Mouse (Mus musculus) limb, embryonic 11.5 days (tissue): Measurements from ENCODE around the gene Gm26657. TPM values are rescaled to one million over a fixed set of nuclear protein-coding genes. Genes with fewer than 3 reads are reported as not detected.

Experiments used
- ATAC-seq: fragments of 200-750 bp; cut with Nextera tagmentation; 2 replicates; pipeline ENCODE4 v1.8.0; 2017; ENCODE audit warnings: low read depth; ENCODE audit not compliant: insufficient number of reproducible peaks, low FRiP score, low TSS enrichment
- DNase-seq: peaks from one replicate; pipeline ENCODE4 v3.0.0-alpha.2; 2015; ENCODE audit warnings: low spot score
- H3K27ac ChIP-seq: fragments of 300-500 bp; sonication (generic); replicated peaks from 2 replicates; pipeline ENCODE4 v1.5.1; 2014; ENCODE audit warnings: low read depth, mild to moderate bottlenecking, low read length
- H3K27me3 ChIP-seq: fragments of 300-500 bp; sonication (generic); 2 replicates; pipeline ENCODE4 v1.6.1; 2014; ENCODE audit warnings: mild to moderate bottlenecking, low read length, mixed read lengths; ENCODE audit not compliant: control insufficient read depth, insufficient read depth
- H3K36me3 ChIP-seq: fragments of 300-500 bp; sonication (generic); 2 replicates; pipeline ENCODE4 v1.6.1; 2014; ENCODE audit warnings: mild to moderate bottlenecking, low read length, moderate library complexity, mixed read lengths; ENCODE audit not compliant: control insufficient read depth, insufficient read depth
- H3K4me1 ChIP-seq: fragments of 300-500 bp; sonication (generic); 2 replicates; pipeline ENCODE4 v1.6.1; 2014; ENCODE audit warnings: low read length, mixed read lengths; ENCODE audit not compliant: control insufficient read depth, insufficient read depth
- H3K4me2 ChIP-seq: fragments of 300-500 bp; sonication (generic); 2 replicates; pipeline ENCODE4 v1.6.1; 2014; ENCODE audit warnings: low read depth, mild to moderate bottlenecking, moderate library complexity; ENCODE audit not compliant: severe bottlenecking
- H3K4me3 ChIP-seq: fragments of 300-500 bp; sonication (generic); 2 replicates; pipeline ENCODE4 v1.5.1; 2014; ENCODE audit warnings: low read depth, low read length
- H3K9ac ChIP-seq: fragments of 300-500 bp; sonication (generic); 2 replicates; pipeline ENCODE4 v1.6.1; 2014; ENCODE audit warnings: mild to moderate bottlenecking, low read length
- H3K9me3 ChIP-seq: fragments of 300-500 bp; sonication (generic); 2 replicates; pipeline ENCODE4 v1.6.1; 2016; ENCODE audit warnings: low read length; ENCODE audit not compliant: control insufficient read depth
- WGBS: fragments of 180-500 bp; shearing (Covaris S2); extraction: QIAGEN DNeasy Blood & Tissue Kit; methylation state at CpG from one replicate; pipeline ENCODE4 v1.1.7; 2014; 5-methylcytosine and 5-hydroxymethylcytosine counted together
- polyA plus RNA-seq: library from polyadenylated mRNA; unstranded; fragments of >200 nt; fragmentation: Nextera tagmentation; extraction: Ambion mirVana; gene quantifications from 2 replicates; pipeline ENCODE4 v1.2.1, GENCODE M21; 2014

Gm26657 gene
- polyA plus RNA-seq: not detected in 2 replicates

DNA sequence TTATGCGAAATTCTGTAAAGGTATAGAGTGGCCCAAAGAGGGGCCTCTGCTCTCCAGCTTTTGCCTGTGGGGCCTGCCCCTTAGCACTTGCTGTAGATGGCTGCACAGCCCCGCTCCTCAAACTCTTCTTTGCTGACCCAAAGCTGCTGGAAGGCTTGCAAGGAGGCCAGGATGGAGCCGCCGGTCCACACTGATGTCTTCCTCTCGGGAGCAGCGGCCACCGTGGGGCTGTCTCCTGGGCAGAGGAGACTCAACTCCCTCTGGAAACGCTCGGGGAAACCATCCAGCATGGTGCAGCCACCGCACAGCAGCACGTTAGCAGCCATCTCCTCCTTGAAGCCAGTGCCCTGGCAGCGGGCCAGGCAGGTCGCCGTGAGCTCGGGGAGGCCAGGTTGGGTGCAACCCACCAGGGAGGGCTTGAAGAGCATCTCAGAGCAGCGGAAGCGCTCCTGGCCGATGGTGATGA is at the start of gene Gm26657:
TSS of gene Gm26657 (plus strand) at position 51 of the 466 bp plus-strand sequence.
- no peak within 1 kb of the TSS for H3K4me3 ChIP-seq
- ATAC-seq (no peak), DNase-seq (no peak)
- 87% methylated on average over 18 of the region's 18 CpGs for WGBS
- H3K4me1 ChIP-seq: no peaks in the 10 kb centered on the region
- H3K27ac ChIP-seq: no peak within 1 kb of the TSS
- H3K36me3 ChIP-seq: no peaks in the 10 kb centered on the region
- H3K9me3 ChIP-seq: no peaks in the 10 kb centered on the region
- H3K9ac ChIP-seq: no peak within 1 kb of the TSS
- no peaks in the 10 kb centered on the region for H3K27me3 ChIP-seq
- H3K4me2 ChIP-seq: no peak within 1 kb of the TSS

DNA sequence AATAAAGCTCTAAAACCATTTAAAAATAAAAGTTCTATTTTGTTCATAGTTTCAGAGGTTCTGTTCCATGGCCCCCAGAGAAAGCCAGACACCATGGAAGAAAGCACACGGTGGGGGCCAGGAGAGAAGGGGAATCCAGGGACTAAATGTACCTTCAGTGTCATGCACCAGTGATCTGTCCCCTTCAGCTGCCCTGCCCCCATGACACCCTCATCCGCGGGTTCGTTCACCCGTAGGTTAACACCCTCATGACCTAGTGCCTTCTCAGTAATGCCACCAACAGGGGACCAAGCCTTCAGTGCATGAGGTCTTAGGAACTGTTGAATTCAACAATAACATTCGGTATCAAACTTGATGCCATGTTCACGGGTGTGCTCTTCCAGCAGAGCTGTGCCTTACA is 43.5 kb upstream of the Gm26657 start:
- Histone ChIP-seq H3K36me3 (no peaks in the 10 kb centered on the region), H3K9ac (no peak overlapping the region), H3K9me3 (no peaks in the 10 kb centered on the region), H3K27me3 (no peaks in the 10 kb centered on the region), H3K4me2 (no peak overlapping the region), H3K27ac (no peak overlapping the region), H3K4me3 (no peak overlapping the region), H3K4me1 (no peaks in the 10 kb centered on the region)
- DNase-seq (no peak), ATAC-seq (no peak)
- WGBS: 82% methylated on average over 7 of the region's 7 CpGs

DNA sequence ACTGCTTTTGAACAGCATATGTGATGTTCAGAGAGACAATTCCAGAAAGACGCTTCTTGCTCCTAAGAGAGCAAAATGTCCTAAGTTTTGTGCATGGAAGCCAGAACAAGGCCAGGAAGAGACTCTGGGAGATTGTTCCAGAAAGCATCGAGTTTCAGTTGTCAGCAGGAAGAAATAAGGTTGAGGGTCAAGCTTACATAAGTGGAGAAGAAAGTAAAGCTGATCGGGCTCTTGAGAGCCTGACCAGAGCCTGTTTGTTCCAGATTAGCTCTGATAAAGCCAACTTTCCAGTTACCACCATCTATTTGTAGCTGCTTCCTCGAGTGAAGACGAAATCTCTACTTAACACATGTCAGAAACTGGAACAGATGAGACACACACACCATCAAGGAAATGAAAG is 41.2 kb upstream of the Gm26657 start:
- H3K4me3 ChIP-seq: no peak overlapping the region
- H3K9me3 ChIP-seq: no peaks in the 10 kb centered on the region
- no peak overlapping the region for H3K27ac ChIP-seq
- no peaks in the 10 kb centered on the region for H3K36me3 ChIP-seq
- H3K4me1 ChIP-seq: no peaks in the 10 kb centered on the region
- WGBS: 62% methylated on average over 5 of the region's 5 CpGs
- H3K4me2 ChIP-seq: no peak overlapping the region
- no peak for DNase-seq
- no peak for ATAC-seq
- no peaks in the 10 kb centered on the region for H3K27me3 ChIP-seq
- no peak overlapping the region for H3K9ac ChIP-seq

DNA sequence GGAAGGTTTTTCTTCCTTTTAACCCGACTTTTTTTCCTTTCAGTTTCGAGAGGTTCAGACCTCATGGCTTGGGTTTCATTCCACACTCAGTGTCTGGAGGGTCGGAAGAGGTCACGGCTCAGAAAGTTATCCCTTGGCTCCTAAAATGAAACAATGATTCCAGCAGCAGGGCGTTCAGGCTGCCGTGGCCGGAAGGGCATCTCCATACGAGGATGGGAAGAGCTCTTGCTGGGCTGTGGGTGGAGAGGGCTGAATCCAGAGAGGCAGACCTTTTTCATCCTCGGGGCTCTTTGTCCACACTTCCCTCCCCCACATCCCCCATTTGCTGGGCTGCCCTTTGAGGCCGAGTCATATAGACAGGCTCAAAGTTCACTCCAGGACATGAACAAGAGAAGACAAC is 37.6 kb upstream of the Gm26657 start:
- H3K4me3 ChIP-seq: no peak overlapping the region
- H3K9me3 ChIP-seq: no peaks in the 10 kb centered on the region
- H3K36me3 ChIP-seq: no peaks in the 10 kb centered on the region
- no peaks in the 10 kb centered on the region for H3K4me1 ChIP-seq
- DNase-seq: no peak
- no peak overlapping the region for H3K4me2 ChIP-seq
- H3K27ac ChIP-seq: no peak overlapping the region
- H3K27me3 ChIP-seq: no peaks in the 10 kb centered on the region
- no peak overlapping the region for H3K9ac ChIP-seq
- ATAC-seq: no peak
- 37% methylated on average over 10 of the region's 10 CpGs for WGBS

DNA sequence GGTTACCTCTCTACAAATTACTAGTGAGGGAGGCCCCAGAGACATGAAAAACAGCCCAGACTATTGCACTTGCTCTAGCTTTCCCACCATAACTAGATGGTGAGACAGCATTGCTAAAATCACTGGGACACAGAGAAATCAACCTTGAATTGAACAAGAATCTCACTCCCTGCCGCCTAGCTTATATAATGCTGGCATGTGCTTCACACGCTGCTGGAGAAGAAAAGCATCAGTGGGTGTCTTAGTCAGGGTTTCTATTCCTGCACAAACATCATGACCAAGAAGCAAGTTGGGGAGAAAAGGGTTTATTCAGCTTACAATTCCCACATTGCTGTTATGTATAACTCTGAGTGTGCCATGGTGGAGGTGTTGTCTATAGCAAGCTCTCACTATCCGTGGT is 26.7 kb upstream of the Gm26657 start:
- no peak overlapping the region for H3K4me2 ChIP-seq
- H3K9me3 ChIP-seq: no peaks in the 10 kb centered on the region
- no peak overlapping the region for H3K9ac ChIP-seq
- 92% methylated on average over 3 of the region's 3 CpGs for WGBS
- no peaks in the 10 kb centered on the region for H3K4me1 ChIP-seq
- no peak for ATAC-seq
- no peak for DNase-seq
- no peaks in the 10 kb centered on the region for H3K36me3 ChIP-seq
- no peak overlapping the region for H3K4me3 ChIP-seq
- H3K27ac ChIP-seq: no peak overlapping the region
- H3K27me3 ChIP-seq: no peaks in the 10 kb centered on the region

DNA sequence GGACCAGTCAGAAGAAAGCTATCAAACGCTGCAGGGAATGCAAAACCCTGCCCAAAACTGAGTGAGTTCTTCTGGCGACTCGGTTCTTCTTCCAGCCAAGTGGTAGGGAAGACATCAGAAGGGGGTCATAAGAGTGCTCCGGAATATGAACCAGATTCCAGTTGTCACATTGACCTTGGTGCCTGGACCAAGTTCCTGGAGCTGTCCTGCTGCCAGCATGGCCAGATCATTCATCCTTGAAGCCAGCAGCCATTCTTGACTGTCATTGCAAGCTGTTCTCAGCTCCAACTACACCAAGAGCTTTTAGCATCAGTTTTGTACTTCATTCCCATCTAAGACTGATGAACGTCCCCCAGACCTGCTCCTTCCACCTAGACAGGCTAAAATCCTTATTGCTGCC is 23.1 kb upstream of the Gm26657 start:
- ATAC-seq (no peak), DNase-seq (no peak)
- WGBS: 62% methylated on average over 5 of the region's 5 CpGs
- Histone ChIP-seq H3K4me1 (no peaks in the 10 kb centered on the region), H3K4me3 (no peak overlapping the region), H3K4me2 (no peak overlapping the region), H3K27me3 (no peaks in the 10 kb centered on the region), H3K36me3 (no peaks in the 10 kb centered on the region), H3K27ac (no peak overlapping the region), H3K9me3 (no peaks in the 10 kb centered on the region), H3K9ac (no peak overlapping the region)

DNA sequence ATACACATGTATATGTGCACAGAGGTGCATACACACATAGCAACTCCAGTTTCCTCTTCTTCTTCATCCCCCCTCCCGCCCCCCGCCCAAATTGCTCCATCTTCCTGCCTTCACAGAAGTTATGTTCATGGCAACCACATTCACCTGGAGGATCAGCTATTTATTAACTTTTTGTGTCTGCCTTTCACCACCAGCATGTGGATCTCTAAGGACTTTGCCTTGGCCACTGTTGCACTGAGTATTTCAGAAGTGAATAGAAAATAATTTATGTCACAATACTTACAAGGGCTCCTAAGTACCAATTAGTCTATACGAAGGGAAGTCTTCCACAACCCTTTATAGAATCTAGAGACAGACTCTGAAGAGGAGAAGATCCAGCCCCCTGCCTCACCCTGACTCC is 21.9 kb upstream of the Gm26657 start:
- no peak overlapping the region for H3K4me2 ChIP-seq
- no peak overlapping the region for H3K27ac ChIP-seq
- no peaks in the 10 kb centered on the region for H3K27me3 ChIP-seq
- no peaks in the 10 kb centered on the region for H3K36me3 ChIP-seq
- ATAC-seq (no peak), DNase-seq (no peak)
- no peak overlapping the region for H3K4me3 ChIP-seq
- H3K9ac ChIP-seq: no peak overlapping the region
- no peaks in the 10 kb centered on the region for H3K9me3 ChIP-seq
- WGBS: 90% methylated on average over 3 of the region's 3 CpGs
- H3K4me1 ChIP-seq: no peaks in the 10 kb centered on the region

DNA sequence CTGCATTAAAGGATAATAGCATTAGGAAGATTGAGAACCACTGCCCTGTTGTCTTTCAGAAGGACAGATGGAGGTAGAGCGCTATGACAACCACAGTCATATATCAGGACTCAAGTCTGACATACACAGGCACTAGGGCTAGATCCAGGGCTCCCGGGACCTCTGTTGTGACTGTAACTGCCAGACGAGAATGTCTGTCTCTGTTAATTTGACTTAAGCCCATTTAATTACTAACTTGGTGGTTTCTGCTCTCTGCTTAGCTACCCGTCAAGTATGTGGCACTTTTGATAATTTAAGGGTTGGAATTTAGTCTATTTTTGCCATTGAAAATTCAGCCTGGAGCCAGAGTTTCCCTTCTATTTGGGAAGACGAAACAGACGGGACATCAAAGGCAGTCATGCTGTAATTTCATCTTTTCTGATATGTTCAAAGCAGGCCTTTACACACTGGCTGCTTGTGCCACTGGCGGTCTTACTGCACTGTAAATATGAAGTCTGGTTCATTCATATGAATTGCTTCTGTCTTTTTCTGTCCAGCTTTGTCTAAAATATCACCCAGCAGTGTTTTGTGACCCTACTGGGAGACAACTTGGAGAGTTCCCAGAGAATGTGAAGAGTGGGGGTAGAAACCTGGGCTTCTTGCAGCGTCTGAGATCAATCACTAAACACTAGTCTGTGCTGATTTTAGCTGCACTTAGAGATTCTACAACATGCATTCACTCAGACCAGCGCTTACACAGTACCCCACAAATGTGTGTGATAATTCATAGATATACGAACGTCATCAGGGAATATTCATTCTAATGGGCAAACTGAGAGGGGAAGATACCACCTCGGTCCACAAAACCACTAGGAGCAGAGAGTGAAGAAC is 21.1 kb upstream of the Gm26657 start:
- Histone ChIP-seq H3K4me1 (no peaks in the 10 kb centered on the region), H3K27me3 (no peaks in the 10 kb centered on the region), H3K27ac (no peak overlapping the region), H3K4me3 (no peak overlapping the region), H3K4me2 (no peak overlapping the region), H3K9me3 (no peaks in the 10 kb centered on the region), H3K9ac (no peak overlapping the region), H3K36me3 (no peaks in the 10 kb centered on the region)
- no peak for DNase-seq
- WGBS: 69% methylated on average over 12 of the region's 12 CpGs
- no peak for ATAC-seq
